Mouse (Mus musculus): Measurements from ENCODE around the gene Dusp16. TPM values are rescaled to one million over a fixed set of nuclear protein-coding genes. Genes with fewer than 3 reads are reported as not detected.

Gene Dusp16
- polyA plus RNA-seq, 1 experiment from 2014 or later, result 17.0 TPM

DNA sequence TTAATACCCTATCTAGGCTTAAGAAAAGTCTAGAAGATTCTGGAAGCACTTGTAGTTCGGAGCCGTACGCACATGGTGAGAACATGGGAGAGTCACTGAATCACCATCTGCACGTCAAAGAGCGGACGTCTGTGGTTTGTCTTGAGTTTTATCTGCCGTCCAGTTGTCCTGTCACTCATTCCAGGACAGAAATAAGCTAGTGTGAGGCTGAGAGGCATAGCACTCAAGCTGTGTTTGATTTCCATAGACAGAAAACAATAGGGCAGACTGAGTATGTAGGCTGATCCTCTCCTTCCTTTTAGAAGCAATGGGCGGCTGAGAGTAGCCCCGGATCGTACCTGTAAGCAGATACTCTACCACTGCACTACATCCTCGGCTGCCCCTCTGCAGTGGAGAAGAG is 38.6 kb downstream of the Dusp16 start:
- no peak for ATAC-seq (ENCODE audit: low FRiP score, low read depth)
- H3K4me3 ChIP-seq, result no peak overlapping the region
- no peak overlapping the region for H3K9ac ChIP-seq (replicated peaks)
- H3K4me2 ChIP-seq (replicated peaks), result no peak overlapping the region
- no peaks in the 10 kb centered on the region for H3K9me3 ChIP-seq
- H3K27me3 ChIP-seq, result no peaks in the 10 kb centered on the region
- no peak overlapping the region for H3K27ac ChIP-seq (replicated peaks)
- peaks cover 10% of the 10 kb centered on the region; the same call in 1 of the 2 replicates for H3K36me3 ChIP-seq
- no peaks in the 10 kb centered on the region for H3K4me1 ChIP-seq
- WGBS, result 93% methylated on average over 11 of the region's 11 CpGs

DNA sequence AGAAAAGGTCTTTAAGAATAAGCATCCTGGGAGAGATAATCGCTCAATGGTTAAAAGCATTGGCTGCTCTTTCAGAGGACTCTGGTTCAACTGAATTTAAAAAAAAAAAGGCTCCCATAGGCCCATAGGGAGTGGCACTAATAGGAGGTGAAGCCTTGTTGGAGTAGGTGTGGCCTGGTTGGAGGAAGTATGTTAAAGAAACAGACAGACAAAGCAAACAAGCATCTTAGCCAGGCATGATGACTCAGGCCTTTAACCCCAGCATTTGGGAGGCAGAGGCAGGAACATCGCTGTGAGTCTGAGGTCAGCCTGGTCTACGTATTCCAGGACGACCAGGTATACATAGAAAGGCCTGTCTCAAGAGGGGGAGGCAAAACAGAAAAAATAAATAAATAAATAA is 39.0 kb downstream of the Dusp16 start:
- Histone ChIP-seq H3K4me1 (no peaks in the 10 kb centered on the region), H3K36me3 (peaks cover 10% of the 10 kb centered on the region; the same call in 1 of the 2 replicates), H3K9me3 (no peaks in the 10 kb centered on the region), H3K9ac (replicated peaks) (no peak overlapping the region), H3K4me3 (no peak overlapping the region), H3K27me3 (no peaks in the 10 kb centered on the region), H3K27ac (replicated peaks) (no peak overlapping the region), H3K4me2 (replicated peaks) (no peak overlapping the region)
- WGBS, result 95% methylated on average over 4 of the region's 4 CpGs
- ATAC-seq (ENCODE audit: low FRiP score, low read depth), result no peak

DNA sequence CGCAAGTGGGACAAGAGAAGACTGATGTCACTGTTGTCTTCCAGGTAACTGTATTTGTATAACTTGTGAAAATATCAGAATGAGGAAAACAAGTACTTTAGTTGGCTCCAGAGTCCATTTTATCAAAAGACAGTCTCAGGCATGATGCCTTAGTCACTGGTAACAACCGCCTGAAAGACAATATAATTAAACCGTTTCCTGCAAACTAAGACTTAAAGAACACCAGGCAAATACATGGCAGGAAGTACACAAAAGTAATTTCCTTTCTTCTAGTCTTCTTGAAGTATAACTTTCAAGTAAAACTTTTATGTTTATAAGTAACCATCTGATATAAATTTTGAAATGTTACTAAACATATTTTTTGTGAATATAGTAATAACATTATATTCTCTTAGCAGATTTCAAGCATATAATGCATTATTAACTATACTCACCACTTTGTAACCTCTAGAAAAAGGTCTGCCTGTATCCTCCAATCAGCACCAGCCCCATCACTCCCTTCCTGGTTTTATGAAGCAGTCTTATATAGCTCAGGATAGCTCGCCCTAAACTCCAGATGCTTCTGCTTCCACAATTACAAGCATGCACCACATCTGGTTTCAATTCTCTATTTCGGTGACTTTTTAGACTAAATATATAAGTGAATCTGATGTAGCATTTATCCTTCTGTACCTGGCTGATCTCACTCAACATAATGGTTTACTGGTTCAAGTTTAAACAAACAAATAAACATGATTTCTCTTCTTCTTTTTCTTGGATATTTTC is 40.4 kb downstream of the Dusp16 start:
- Histone ChIP-seq H3K27ac (replicated peaks) (no peak overlapping the region), H3K9me3 (no peaks in the 10 kb centered on the region), H3K27me3 (no peaks in the 10 kb centered on the region), H3K9ac (replicated peaks) (no peak overlapping the region), H3K4me2 (replicated peaks) (no peak overlapping the region), H3K4me3 (no peak overlapping the region), H3K4me1 (no peaks in the 10 kb centered on the region), H3K36me3 (peaks cover 9% of the 10 kb centered on the region; the same call in 1 of the 2 replicates)
- ATAC-seq (ENCODE audit: low FRiP score, low read depth), result no peak
- WGBS, result 91% methylated on average over 5 of the region's 5 CpGs

DNA sequence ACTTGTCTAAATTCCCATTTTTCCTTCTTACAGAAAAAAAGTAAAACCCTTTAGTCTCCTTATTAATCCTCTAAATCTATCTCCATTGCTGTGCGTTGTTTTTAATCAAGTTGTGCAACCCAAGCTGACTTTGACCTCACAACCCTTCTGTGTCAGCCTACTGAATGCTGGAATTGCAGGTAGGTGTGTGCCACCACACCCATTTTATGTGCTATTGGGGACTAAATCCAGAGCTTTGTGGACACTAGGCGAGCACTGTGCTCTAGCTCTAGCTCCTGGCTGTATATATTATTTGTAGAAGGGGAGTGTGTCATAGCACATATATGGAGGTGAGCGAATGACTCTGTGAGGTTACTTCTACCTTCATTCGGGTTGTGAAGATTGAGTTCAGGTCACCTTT is 41.3 kb downstream of the Dusp16 start:
- WGBS, result 93% methylated on average over 4 of the region's 4 CpGs
- H3K27ac ChIP-seq (replicated peaks), result no peak overlapping the region
- no peaks in the 10 kb centered on the region for H3K9me3 ChIP-seq
- H3K4me1 ChIP-seq, result no peaks in the 10 kb centered on the region
- no peak overlapping the region for H3K9ac ChIP-seq (replicated peaks)
- no peak overlapping the region for H3K4me2 ChIP-seq (replicated peaks)
- H3K27me3 ChIP-seq, result no peaks in the 10 kb centered on the region
- H3K36me3 ChIP-seq, result peaks cover 7% of the 10 kb centered on the region; the same call in 1 of the 2 replicates
- H3K4me3 ChIP-seq, result no peak overlapping the region
- no peak for ATAC-seq (ENCODE audit: low FRiP score, low read depth)

DNA sequence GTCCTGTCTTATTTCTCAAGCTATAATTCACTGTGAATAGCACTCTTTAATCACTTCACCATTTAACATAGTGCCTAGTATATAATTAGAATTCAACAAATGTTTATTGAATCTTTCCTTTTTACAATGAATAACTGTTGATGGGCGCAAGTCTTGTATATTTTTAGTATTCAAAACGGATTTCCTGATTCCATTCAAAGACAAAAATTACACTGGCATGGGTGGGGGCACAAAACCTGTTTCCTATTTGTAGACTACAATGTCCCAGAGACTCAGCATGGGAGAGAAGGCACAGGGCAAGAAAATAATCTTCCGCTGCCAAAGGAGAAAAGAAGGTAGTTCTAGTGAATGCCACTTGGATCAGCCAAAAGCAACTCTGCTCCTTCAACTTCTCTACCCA is 44.3 kb downstream of the Dusp16 start:
- 0 out of 2 replicates have a peak, but pooled peaks cover 3% of the 10 kb centered on the region for H3K36me3 ChIP-seq
- no peak overlapping the region for H3K9ac ChIP-seq (replicated peaks)
- no peaks in the 10 kb centered on the region for H3K27me3 ChIP-seq
- no peak overlapping the region for H3K4me3 ChIP-seq
- no peaks in the 10 kb centered on the region for H3K9me3 ChIP-seq
- no peak overlapping the region for H3K27ac ChIP-seq (replicated peaks)
- ATAC-seq (ENCODE audit: low FRiP score, low read depth), result no peak
- H3K4me2 ChIP-seq (replicated peaks), result no peak overlapping the region
- H3K4me1 ChIP-seq, result no peaks in the 10 kb centered on the region
- WGBS, result 89% methylated on average over 3 of the region's 3 CpGs

DNA sequence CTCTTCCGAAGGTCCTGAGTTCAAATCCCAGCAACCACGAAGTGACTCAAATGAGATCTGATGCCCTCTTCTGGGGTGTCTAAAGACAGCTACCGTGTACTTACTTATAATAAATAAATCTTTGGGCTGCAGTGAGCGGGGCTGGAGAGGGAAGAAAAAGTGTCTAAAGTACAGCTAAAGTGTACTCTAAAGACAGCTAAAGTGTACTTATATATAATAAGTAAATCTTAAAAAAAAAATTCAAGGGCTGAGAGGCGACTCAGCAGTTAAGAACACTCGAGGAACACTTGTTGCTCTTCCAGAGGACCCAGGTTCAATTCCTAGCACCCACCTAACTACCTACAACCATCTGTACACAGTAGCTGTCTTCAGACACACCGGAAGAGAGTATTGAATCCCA is 46.5 kb downstream of the Dusp16 start:
- no peaks in the 10 kb centered on the region for H3K27me3 ChIP-seq
- no peak overlapping the region for H3K27ac ChIP-seq (replicated peaks)
- WGBS, result 96% methylated on average over 7 of the region's 7 CpGs
- H3K9me3 ChIP-seq, result no peaks in the 10 kb centered on the region
- H3K36me3 ChIP-seq, result 0 out of 2 replicates have a peak, but pooled peaks cover 3% of the 10 kb centered on the region
- H3K4me3 ChIP-seq, result no peak overlapping the region
- H3K4me1 ChIP-seq, result no peaks in the 10 kb centered on the region
- ATAC-seq (ENCODE audit: low FRiP score, low read depth), result no peak
- H3K9ac ChIP-seq (replicated peaks), result no peak overlapping the region
- H3K4me2 ChIP-seq (replicated peaks), result no peak overlapping the region

DNA sequence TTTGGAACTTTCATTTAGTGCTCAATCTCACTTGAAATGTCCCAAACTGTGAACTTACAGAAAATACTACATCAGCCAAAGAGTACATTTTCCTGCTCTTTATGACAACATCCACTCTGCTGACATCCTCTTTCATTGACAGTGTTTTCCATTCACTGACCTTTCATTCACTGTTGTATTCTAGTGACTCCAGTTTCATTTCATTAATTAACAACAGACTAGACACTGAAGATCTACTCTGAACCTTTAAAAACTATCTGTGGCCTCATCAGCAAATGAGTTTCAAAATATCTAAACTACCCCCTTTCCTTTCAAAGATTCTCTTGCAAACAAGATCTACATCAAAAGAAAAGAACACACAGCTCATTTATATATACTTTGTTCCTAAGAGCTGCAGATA is 48.9 kb downstream of the Dusp16 start:
- no peak overlapping the region for H3K9ac ChIP-seq (replicated peaks)
- H3K27me3 ChIP-seq, result no peaks in the 10 kb centered on the region
- ATAC-seq (ENCODE audit: low FRiP score, low read depth), result no peak
- H3K27ac ChIP-seq (replicated peaks), result no peak overlapping the region
- no peaks in the 10 kb centered on the region for H3K9me3 ChIP-seq
- H3K4me1 ChIP-seq, result no peaks in the 10 kb centered on the region
- no peak overlapping the region for H3K4me2 ChIP-seq (replicated peaks)
- peaks cover 13% of the 10 kb centered on the region for H3K36me3 ChIP-seq
- H3K4me3 ChIP-seq, result no peak overlapping the region

DNA sequence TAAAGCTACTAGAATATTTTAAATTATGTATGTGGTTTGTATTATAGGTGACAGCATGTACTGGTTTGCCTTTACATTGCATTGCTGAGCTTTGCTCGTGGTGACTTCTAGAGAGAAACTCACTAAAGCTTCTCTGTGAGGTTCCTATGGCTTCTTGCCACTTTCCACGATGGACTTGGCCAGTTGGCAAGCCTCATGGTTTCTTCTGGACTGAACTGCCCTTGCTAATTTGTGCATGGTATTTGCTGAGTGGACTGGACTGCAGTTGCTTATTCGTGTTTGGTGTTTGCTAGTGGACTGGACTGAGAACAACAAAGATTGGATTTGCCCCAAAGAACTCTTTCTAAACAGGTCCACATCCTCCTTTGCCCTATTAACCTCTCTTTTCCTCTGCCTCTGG is 55.6 kb downstream of the Dusp16 start:
- no peak overlapping the region for H3K27ac ChIP-seq (replicated peaks)
- ATAC-seq (ENCODE audit: low FRiP score, low read depth), result no peak
- H3K9me3 ChIP-seq, result no peaks in the 10 kb centered on the region
- H3K4me3 ChIP-seq, result no peak overlapping the region
- H3K36me3 ChIP-seq, result peaks cover 21% of the 10 kb centered on the region
- H3K27me3 ChIP-seq, result no peaks in the 10 kb centered on the region
- no peak overlapping the region for H3K9ac ChIP-seq (replicated peaks)
- WGBS, result 88% methylated on average over 3 of the region's 3 CpGs
- H3K4me2 ChIP-seq (replicated peaks), result no peak overlapping the region
- H3K4me1 ChIP-seq, result no peaks in the 10 kb centered on the region

DNA sequence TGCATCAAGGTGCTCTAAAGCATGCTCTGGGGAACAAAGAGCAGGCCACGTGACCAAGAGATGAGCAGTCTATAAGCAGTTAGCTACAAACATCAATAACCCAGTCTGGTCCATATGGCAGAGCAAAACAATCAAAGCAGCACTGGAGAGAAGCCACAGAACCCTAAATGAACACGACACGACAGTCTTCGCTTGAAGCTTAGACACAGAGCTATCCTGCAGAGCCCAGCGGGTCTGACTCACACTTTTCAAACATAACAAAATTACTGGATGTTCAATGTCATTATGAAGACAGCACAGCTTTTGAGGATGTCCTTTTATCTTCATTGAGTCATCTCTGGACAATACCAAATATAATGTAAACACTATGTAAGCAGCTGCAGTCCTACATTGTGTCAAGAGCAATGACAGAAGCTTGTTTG is 58.6 kb downstream of the Dusp16 start:
- ATAC-seq (ENCODE audit: low FRiP score, low read depth), result no peak

DNA sequence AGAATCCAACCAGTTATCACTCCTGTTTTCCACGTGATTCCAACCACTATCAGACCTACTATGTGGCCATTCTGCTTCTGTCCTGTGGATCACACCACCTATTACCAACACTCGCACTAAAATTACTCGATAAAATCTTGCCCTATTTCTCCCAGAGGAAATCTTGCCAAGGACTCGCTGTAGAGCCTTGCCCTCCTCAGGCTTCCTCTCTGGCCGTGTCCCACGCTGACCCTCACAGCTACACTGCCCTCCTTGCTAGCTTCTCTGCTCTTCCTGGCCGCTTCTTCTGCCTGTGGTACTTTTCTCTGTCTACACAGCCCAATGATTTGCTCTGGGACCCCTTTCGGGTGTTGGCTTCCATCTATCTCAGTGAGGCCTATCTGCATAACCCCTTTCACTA is 59.6 kb downstream of the Dusp16 start:
- 0 out of 2 replicates have a peak, but pooled peaks cover 2% of the 10 kb centered on the region for H3K36me3 ChIP-seq
- H3K27ac ChIP-seq (replicated peaks), result no peak overlapping the region
- H3K4me1 ChIP-seq, result no peaks in the 10 kb centered on the region
- H3K9ac ChIP-seq (replicated peaks), result no peak overlapping the region
- H3K9me3 ChIP-seq, result no peaks in the 10 kb centered on the region
- no peaks in the 10 kb centered on the region for H3K27me3 ChIP-seq
- 93% methylated on average over 8 of the region's 8 CpGs for WGBS
- no peak overlapping the region for H3K4me3 ChIP-seq
- ATAC-seq (ENCODE audit: low FRiP score, low read depth), result no peak
- no peak overlapping the region for H3K4me2 ChIP-seq (replicated peaks)

More for the DNA sequence above, 58.6 kb downstream of the Dusp16 start:
- H3K27me3 ChIP-seq, result no peaks in the 10 kb centered on the region
- no peaks in the 10 kb centered on the region for H3K4me1 ChIP-seq
- H3K4me2 ChIP-seq (replicated peaks), result no peak overlapping the region
- H3K9me3 ChIP-seq, result no peaks in the 10 kb centered on the region
- no peak overlapping the region for H3K27ac ChIP-seq (replicated peaks)
- H3K4me3 ChIP-seq, result no peak overlapping the region
- peaks cover 10% of the 10 kb centered on the region for H3K36me3 ChIP-seq
- 77% methylated on average over 5 of the region's 5 CpGs for WGBS
- H3K9ac ChIP-seq (replicated peaks), result no peak overlapping the region

DNA sequence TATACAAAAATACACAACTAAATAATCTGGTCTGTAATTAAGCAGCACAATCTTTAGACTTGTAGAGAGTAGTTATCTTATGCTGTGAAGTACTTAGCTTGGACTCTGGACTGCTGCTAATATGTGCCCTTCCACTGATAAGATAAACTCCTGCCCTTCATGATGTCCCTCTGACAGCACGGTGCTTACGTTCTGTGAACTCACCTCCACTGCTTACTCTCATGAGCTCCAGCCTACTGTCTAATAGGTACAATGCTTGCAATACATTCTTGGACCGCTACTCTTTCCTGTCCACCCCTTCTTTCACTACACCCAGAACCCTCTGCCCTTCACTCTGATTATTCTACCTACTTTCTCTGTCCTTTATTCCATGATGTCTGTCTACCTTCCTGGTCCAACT is 61.4 kb downstream of the Dusp16 start:
- H3K27ac ChIP-seq (replicated peaks), result no peak overlapping the region
- no peaks in the 10 kb centered on the region for H3K4me1 ChIP-seq
- no peak overlapping the region for H3K9ac ChIP-seq (replicated peaks)
- no peaks in the 10 kb centered on the region for H3K9me3 ChIP-seq
- H3K36me3 ChIP-seq, result no peaks in the 10 kb centered on the region
- H3K27me3 ChIP-seq, result no peaks in the 10 kb centered on the region
- no peak overlapping the region for H3K4me2 ChIP-seq (replicated peaks)
- no peak overlapping the region for H3K4me3 ChIP-seq
- ATAC-seq (ENCODE audit: low FRiP score, low read depth), result no peak
- WGBS, result 95% methylated on average over 3 of the region's 3 CpGs

DNA sequence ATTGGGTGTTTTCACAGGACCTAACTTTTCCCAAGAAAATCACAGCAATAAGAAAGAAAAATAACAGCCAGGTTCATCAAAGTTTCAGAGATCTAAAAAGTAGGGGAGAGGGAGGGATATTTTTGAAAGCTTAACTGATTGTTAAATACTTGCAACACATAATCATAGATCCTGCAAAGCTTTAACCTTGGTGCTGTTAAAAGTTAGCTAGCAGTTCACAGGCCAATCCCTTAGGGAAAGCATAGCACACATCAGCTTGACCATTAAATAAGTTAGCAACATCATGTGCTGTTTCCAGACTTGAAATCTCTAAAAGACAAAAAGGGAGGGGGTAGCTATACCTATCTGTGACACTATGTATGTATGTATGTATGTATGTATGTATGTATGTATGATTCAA is 67.0 kb downstream of the Dusp16 start:
- Histone ChIP-seq H3K9me3 (no peaks in the 10 kb centered on the region), H3K36me3 (peaks cover 15% of the 10 kb centered on the region; the same call in 1 of the 2 replicates), H3K4me2 (replicated peaks) (no peak overlapping the region), H3K4me1 (no peaks in the 10 kb centered on the region), H3K27ac (replicated peaks) (no peak overlapping the region), H3K27me3 (no peaks in the 10 kb centered on the region), H3K4me3 (no peak overlapping the region), H3K9ac (replicated peaks) (no peak overlapping the region)
- ATAC-seq (ENCODE audit: low FRiP score, low read depth), result no peak

Data from midbrain, embryonic 12.5 days (tissue).